Mouse (Mus musculus) embryonic fibroblast, embryonic 13.5 days (primary cell): Measurements from ENCODE around the gene Setd1b.

ENCODE experiments used
- CTCF ChIP-seq: IDR thresholded peaks from 2 replicates; pipeline ENCODE4 v1.5.1; 2011; ENCODE audit warnings: mild to moderate bottlenecking, control low read depth, low read length, moderate library complexity, borderline replicate concordance; ENCODE audit not compliant: insufficient read depth
- POLR2A ChIP-seq: IDR thresholded peaks from 2 replicates; pipeline ENCODE4 v1.6.1; 2011; ENCODE audit warnings: low read depth, mild to moderate bottlenecking, control low read depth, low read length, moderate library complexity

GRCm38 (mm10) chr5:123118826-123119225 lies 23.2 kb upstream of the Setd1b start:
- TF ChIP-seq CTCF (no peak), POLR2A (no peak)
